Mouse (Mus musculus): ENCODE data around the gene Fbxo41. TPM values are rescaled to one million over a fixed set of nuclear protein-coding genes. Genes with fewer than 3 reads are reported as not detected.

The Fbxo41 gene
- polyA plus RNA-seq, 1 experiment from 2014 or later = not detected

- Histone ChIP-seq H3K27ac (ENCODE audit: low read depth, low read length) (no peak overlapping the region), H3K4me1 (ENCODE audit: control insufficient read depth, insufficient read depth, low read length) (peaks cover 5% of the 10 kb centered on the region; the same call in 1 of the 2 replicates), H3K4me2 (no peak overlapping the region), H3K27me3 (ENCODE audit: control insufficient read depth, insufficient read depth, low read length) (peaks cover 58% of the 10 kb centered on the region), H3K36me3 (ENCODE audit: control insufficient read depth, insufficient read depth, low read length) (no peaks in the 10 kb centered on the region), H3K9me3 (replicated peaks; ENCODE audit: control insufficient read depth, low read length) (no peaks in the 10 kb centered on the region), H3K9ac (ENCODE audit: low read depth, low read length) (no peak overlapping the region), H3K4me3 (ENCODE audit: low read depth, low read length) (no peak overlapping the region)
- no peak for ATAC-seq (replicated peaks; ENCODE audit: insufficient number of reproducible peaks, low FRiP score, low TSS enrichment)
- WGBS (ENCODE audit: insufficient replicate concordance) = 18% methylated on average over 6 of the region's 6 CpGs
These were observed 1.2 kb downstream of the Fbxo41 start for GRCm38 (mm10) chr6:85501571-85502102.

- Histone ChIP-seq H3K9me3 (replicated peaks; ENCODE audit: control insufficient read depth, low read length) (no peaks in the 10 kb centered on the region), H3K27ac (ENCODE audit: low read depth, low read length) (no peak overlapping the region), H3K36me3 (ENCODE audit: control insufficient read depth, insufficient read depth, low read length) (no peaks in the 10 kb centered on the region), H3K9ac (ENCODE audit: low read depth, low read length) (no peak overlapping the region), H3K4me3 (ENCODE audit: low read depth, low read length) (no peak overlapping the region), H3K4me2 (no peak overlapping the region), H3K4me1 (ENCODE audit: control insufficient read depth, insufficient read depth, low read length) (peaks cover 5% of the 10 kb centered on the region; the same call in 1 of the 2 replicates), H3K27me3 (ENCODE audit: control insufficient read depth, insufficient read depth, low read length) (peaks cover 53% of the 10 kb centered on the region)
- ATAC-seq (replicated peaks; ENCODE audit: insufficient number of reproducible peaks, low FRiP score, low TSS enrichment) = no peak
- 62% methylated on average over 1 of the region's 1 CpGs for WGBS (ENCODE audit: insufficient replicate concordance)
These were observed 2.4 kb downstream of the Fbxo41 start for GRCm38 (mm10) chr6:85500416-85500815.

- H3K9me3 ChIP-seq (replicated peaks; ENCODE audit: control insufficient read depth, low read length) = no peaks in the 10 kb centered on the region
- H3K36me3 ChIP-seq (ENCODE audit: control insufficient read depth, insufficient read depth, low read length) = no peaks in the 10 kb centered on the region
- H3K27ac ChIP-seq (ENCODE audit: low read depth, low read length) = no peak overlapping the region
- H3K4me2 ChIP-seq = no peak overlapping the region
- peaks cover 32% of the 10 kb centered on the region for H3K27me3 ChIP-seq (ENCODE audit: control insufficient read depth, insufficient read depth, low read length)
- H3K9ac ChIP-seq (ENCODE audit: low read depth, low read length) = no peak overlapping the region
- 51% methylated on average over 9 of the region's 9 CpGs for WGBS (ENCODE audit: insufficient replicate concordance)
- H3K4me1 ChIP-seq (ENCODE audit: control insufficient read depth, insufficient read depth, low read length) = peaks cover 5% of the 10 kb centered on the region; the same call in 1 of the 2 replicates
- no peak for ATAC-seq (replicated peaks; ENCODE audit: insufficient number of reproducible peaks, low FRiP score, low TSS enrichment)
- no peak overlapping the region for H3K4me3 ChIP-seq (ENCODE audit: low read depth, low read length)
These were observed 4.6 kb downstream of the Fbxo41 start for GRCm38 (mm10) chr6:85498147-85498546.

GRCm38 (mm10) chr6:85496976-85497375 lies 5.8 kb downstream of the Fbxo41 start:
- Histone ChIP-seq H3K27ac (ENCODE audit: low read depth, low read length) (no peak overlapping the region), H3K9me3 (replicated peaks; ENCODE audit: control insufficient read depth, low read length) (no peaks in the 10 kb centered on the region), H3K36me3 (ENCODE audit: control insufficient read depth, insufficient read depth, low read length) (no peaks in the 10 kb centered on the region), H3K4me3 (ENCODE audit: low read depth, low read length) (no peak overlapping the region), H3K4me2 (no peak overlapping the region), H3K9ac (ENCODE audit: low read depth, low read length) (no peak overlapping the region), H3K4me1 (ENCODE audit: control insufficient read depth, insufficient read depth, low read length) (no peaks in the 10 kb centered on the region), H3K27me3 (ENCODE audit: control insufficient read depth, insufficient read depth, low read length) (peaks cover 20% of the 10 kb centered on the region)
- ATAC-seq (replicated peaks; ENCODE audit: insufficient number of reproducible peaks, low FRiP score, low TSS enrichment) = no peak

GRCm38 (mm10) chr6:85491606-85492005 lies 11.2 kb downstream of the Fbxo41 start:
- H3K36me3 ChIP-seq (ENCODE audit: control insufficient read depth, insufficient read depth, low read length) = no peaks in the 10 kb centered on the region
- no peak overlapping the region for H3K4me3 ChIP-seq (ENCODE audit: low read depth, low read length)
- WGBS (ENCODE audit: insufficient replicate concordance) = 82% methylated on average over 3 of the region's 3 CpGs
- H3K27ac ChIP-seq (ENCODE audit: low read depth, low read length) = no peak overlapping the region
- H3K4me2 ChIP-seq = no peak overlapping the region
- H3K9ac ChIP-seq (ENCODE audit: low read depth, low read length) = no peak overlapping the region
- no peaks in the 10 kb centered on the region for H3K9me3 ChIP-seq (replicated peaks; ENCODE audit: control insufficient read depth, low read length)
- peaks cover 4% of the 10 kb centered on the region for H3K27me3 ChIP-seq (ENCODE audit: control insufficient read depth, insufficient read depth, low read length)
- no peaks in the 10 kb centered on the region for H3K4me1 ChIP-seq (ENCODE audit: control insufficient read depth, insufficient read depth, low read length)
- ATAC-seq (replicated peaks; ENCODE audit: insufficient number of reproducible peaks, low FRiP score, low TSS enrichment) = no peak

- Histone ChIP-seq H3K27me3 (ENCODE audit: control insufficient read depth, insufficient read depth, low read length) (peaks cover 18% of the 10 kb centered on the region), H3K36me3 (ENCODE audit: control insufficient read depth, insufficient read depth, low read length) (no peaks in the 10 kb centered on the region), H3K4me1 (ENCODE audit: control insufficient read depth, insufficient read depth, low read length) (no peaks in the 10 kb centered on the region), H3K9me3 (replicated peaks; ENCODE audit: control insufficient read depth, low read length) (no peaks in the 10 kb centered on the region), H3K27ac (ENCODE audit: low read depth, low read length) (no peak overlapping the region), H3K4me3 (ENCODE audit: low read depth, low read length) (no peak overlapping the region), H3K9ac (ENCODE audit: low read depth, low read length) (no peak overlapping the region), H3K4me2 (no peak overlapping the region)
- no peak for ATAC-seq (replicated peaks; ENCODE audit: insufficient number of reproducible peaks, low FRiP score, low TSS enrichment)
- WGBS (ENCODE audit: insufficient replicate concordance) = 83% methylated on average over 4 of the region's 4 CpGs
These were observed 12.5 kb downstream of the Fbxo41 start for GRCm38 (mm10) chr6:85490252-85490651.

GRCm38 (mm10) chr6:85489717-85490116 lies 13.1 kb downstream of the Fbxo41 start:
- 73% methylated on average over 3 of the region's 3 CpGs for WGBS (ENCODE audit: insufficient replicate concordance)
- ATAC-seq (replicated peaks; ENCODE audit: insufficient number of reproducible peaks, low FRiP score, low TSS enrichment) = no peak
- Histone ChIP-seq H3K4me3 (ENCODE audit: low read depth, low read length) (no peak overlapping the region), H3K27me3 (ENCODE audit: control insufficient read depth, insufficient read depth, low read length) (peaks cover 23% of the 10 kb centered on the region), H3K4me2 (no peak overlapping the region), H3K4me1 (ENCODE audit: control insufficient read depth, insufficient read depth, low read length) (no peaks in the 10 kb centered on the region), H3K9me3 (replicated peaks; ENCODE audit: control insufficient read depth, low read length) (no peaks in the 10 kb centered on the region), H3K36me3 (ENCODE audit: control insufficient read depth, insufficient read depth, low read length) (no peaks in the 10 kb centered on the region), H3K9ac (ENCODE audit: low read depth, low read length) (no peak overlapping the region), H3K27ac (ENCODE audit: low read depth, low read length) (no peak overlapping the region)

GRCm38 (mm10) chr6:85488510-85488909 lies 14.3 kb downstream of the Fbxo41 start:
- WGBS (ENCODE audit: insufficient replicate concordance) = 83% methylated on average over 4 of the region's 4 CpGs
- Histone ChIP-seq H3K9me3 (replicated peaks; ENCODE audit: control insufficient read depth, low read length) (no peaks in the 10 kb centered on the region), H3K27me3 (ENCODE audit: control insufficient read depth, insufficient read depth, low read length) (peaks cover 35% of the 10 kb centered on the region), H3K4me1 (ENCODE audit: control insufficient read depth, insufficient read depth, low read length) (peaks cover 4% of the 10 kb centered on the region; the same call in 1 of the 2 replicates), H3K4me3 (ENCODE audit: low read depth, low read length) (no peak overlapping the region), H3K4me2 (no peak overlapping the region), H3K27ac (ENCODE audit: low read depth, low read length) (no peak overlapping the region), H3K9ac (ENCODE audit: low read depth, low read length) (no peak overlapping the region), H3K36me3 (ENCODE audit: control insufficient read depth, insufficient read depth, low read length) (no peaks in the 10 kb centered on the region)
- no peak for ATAC-seq (replicated peaks; ENCODE audit: insufficient number of reproducible peaks, low FRiP score, low TSS enrichment)

- Histone ChIP-seq H3K4me1 (ENCODE audit: control insufficient read depth, insufficient read depth, low read length) (peaks cover 4% of the 10 kb centered on the region; the same call in 1 of the 2 replicates), H3K27ac (ENCODE audit: low read depth, low read length) (no peak overlapping the region), H3K27me3 (ENCODE audit: control insufficient read depth, insufficient read depth, low read length) (peaks cover 59% of the 10 kb centered on the region), H3K4me2 (no peak overlapping the region), H3K9me3 (replicated peaks; ENCODE audit: control insufficient read depth, low read length) (no peaks in the 10 kb centered on the region), H3K9ac (ENCODE audit: low read depth, low read length) (no peak overlapping the region), H3K4me3 (ENCODE audit: low read depth, low read length) (no peak overlapping the region), H3K36me3 (ENCODE audit: control insufficient read depth, insufficient read depth, low read length) (no peaks in the 10 kb centered on the region)
- WGBS (ENCODE audit: insufficient replicate concordance) = 67% methylated on average over 2 of the region's 2 CpGs
- no peak for ATAC-seq (replicated peaks; ENCODE audit: insufficient number of reproducible peaks, low FRiP score, low TSS enrichment)
These were observed 17.1 kb downstream of the Fbxo41 start for GRCm38 (mm10) chr6:85485738-85486137.

Measured in heart, embryonic 11.5 days (tissue).